Mouse (Mus musculus): ENCODE measurements at regions not wholly inside any gene's neighbourhood (a gene's known extent, or its start where the extent isn't known, plus 50 kb on each side); places are given as distances from the start of the nearest gene placed in this dataset.

DNA sequence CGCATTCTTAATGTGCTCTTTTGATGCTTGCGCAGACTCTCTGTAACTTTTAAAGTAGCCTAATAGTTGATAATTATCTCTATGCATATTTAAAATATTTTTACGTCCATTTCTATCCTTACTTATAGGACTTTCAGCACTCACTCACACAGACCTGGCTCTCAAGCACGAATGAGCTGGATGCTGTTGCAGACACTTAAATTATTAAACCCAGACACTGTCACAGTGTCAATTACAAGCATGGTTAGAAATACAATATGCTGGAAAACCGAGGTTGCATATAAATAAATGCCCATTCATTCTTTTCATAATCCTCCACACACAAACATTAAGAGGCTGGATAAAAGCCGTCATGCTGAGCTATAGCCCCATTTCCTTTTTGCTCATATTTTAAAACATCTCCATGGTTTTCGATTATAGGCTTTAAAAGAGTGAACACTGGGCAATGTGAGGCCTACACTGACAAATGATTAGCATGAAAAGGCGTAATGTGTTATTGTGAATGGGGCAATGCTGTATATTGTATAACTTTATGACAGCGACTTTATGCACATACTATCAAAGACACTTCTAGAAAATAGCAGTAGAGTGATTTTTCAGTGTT is 566.3 kb downstream of the Pdha2 start:
- Histone ChIP-seq H3K4me2 (ENCODE audit: low read length) (no peak overlapping the region), H3K27me3 (replicated peaks; ENCODE audit: control insufficient read depth, insufficient read depth, low read length) (no peaks in the 10 kb centered on the region), H3K9me3 (ENCODE audit: control insufficient read depth, low read length) (no peaks in the 10 kb centered on the region), H3K36me3 (ENCODE audit: control insufficient read depth, insufficient read depth, low read length) (no peaks in the 10 kb centered on the region), H3K9ac (ENCODE audit: low read length) (no peak overlapping the region), H3K4me1 (replicated peaks; ENCODE audit: control insufficient read depth, insufficient read depth, low read length) (no peaks in the 10 kb centered on the region), H3K4me3 (ENCODE audit: low read depth, low read length) (no peak overlapping the region), H3K27ac (ENCODE audit: low read depth) (no peak overlapping the region)
- WGBS = 79% methylated on average over 9 of the region's 9 CpGs
- no peak for ATAC-seq (replicated peaks; ENCODE audit: low FRiP score, low TSS enrichment, low read depth)
- DNase-seq (ENCODE audit: low spot score) = no peak

DNA sequence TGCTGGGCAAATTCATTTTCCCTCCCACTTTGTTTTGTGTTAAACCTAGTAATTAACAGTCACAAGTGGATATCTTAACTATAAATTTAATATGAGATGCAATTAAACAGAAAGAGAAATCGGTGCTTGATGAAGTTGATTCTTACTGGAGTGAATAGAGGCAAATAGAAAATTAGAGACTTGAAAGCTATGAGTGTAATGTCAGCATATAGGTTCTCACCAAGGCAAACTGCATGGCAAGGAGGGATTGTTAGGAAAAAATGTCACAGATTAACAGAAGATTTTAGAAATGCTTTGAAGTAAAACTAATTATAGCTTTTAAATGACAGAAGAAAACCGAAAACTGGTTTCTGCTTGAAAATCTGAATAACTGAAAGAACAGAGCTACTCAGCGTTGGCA is 592.3 kb downstream of the Pdha2 start:
- H3K27ac ChIP-seq (ENCODE audit: low read depth) = no peak overlapping the region
- no peak overlapping the region for H3K4me2 ChIP-seq (ENCODE audit: low read length)
- H3K27me3 ChIP-seq (replicated peaks; ENCODE audit: control insufficient read depth, insufficient read depth, low read length) = no peaks in the 10 kb centered on the region
- no peaks in the 10 kb centered on the region for H3K4me1 ChIP-seq (replicated peaks; ENCODE audit: control insufficient read depth, insufficient read depth, low read length)
- 89% methylated on average over 3 of the region's 3 CpGs for WGBS
- no peaks in the 10 kb centered on the region for H3K36me3 ChIP-seq (ENCODE audit: control insufficient read depth, insufficient read depth, low read length)
- no peaks in the 10 kb centered on the region for H3K9me3 ChIP-seq (ENCODE audit: control insufficient read depth, low read length)
- no peak overlapping the region for H3K9ac ChIP-seq (ENCODE audit: low read length)
- ATAC-seq (replicated peaks; ENCODE audit: low FRiP score, low TSS enrichment, low read depth) = no peak
- no peak overlapping the region for H3K4me3 ChIP-seq (ENCODE audit: low read depth, low read length)
- DNase-seq (ENCODE audit: low spot score) = no peak
